Comparison of ENCODE assay signal across 12 mouse cellular contexts in the genomic region with DNA sequence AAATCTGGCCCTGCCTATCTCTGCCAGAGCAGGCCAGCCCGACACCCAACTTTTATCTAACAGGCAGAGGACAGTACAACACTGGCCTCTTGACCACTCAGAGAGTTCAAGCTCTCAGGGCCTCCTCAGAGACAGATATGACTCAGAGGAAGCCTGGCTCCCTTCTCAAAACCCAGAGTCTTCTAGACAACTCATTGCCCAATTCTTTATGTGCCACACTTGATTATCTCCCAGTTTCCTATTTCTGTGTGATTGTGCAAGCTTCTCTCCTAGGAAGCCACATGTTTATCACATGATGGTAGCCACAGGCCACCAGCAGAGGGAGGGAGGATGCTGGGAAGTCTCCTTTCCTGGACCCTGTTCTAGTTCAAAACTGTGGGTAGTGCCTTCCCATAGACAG. TPM values are rescaled to one million over a fixed set of nuclear protein-coding genes. Genes with fewer than 3 reads are reported as not detected.
A peak's percentile ranks its signal among the peaks of the same experiment; 100 is the strongest.
DNase-seq lines count a peak whose midpoint lies in the region; ATAC-seq and TF ChIP-seq lines count a peak whose summit lies in the region.
"Had no signal": no experiment of that assay in that cellular context is flagged by ENCODE, and none has a peak within 500 bp of the region (broad histone marks: within the 10 kb centered on the region; RNA-seq: fewer than 3 reads in every experiment).

No protein-coding gene starts in this region.

- H3K9me3 ChIP-seq in liver, embryonic 12.5 days (replicated peaks) = no peaks in the 10 kb centered on the region
- H3K9me3 ChIP-seq: hindbrain, embryonic 15.5 days had no signal

- H3K27me3 ChIP-seq in spleen, adult 2 months (ENCODE audit: control insufficient read depth, insufficient read depth, low read length) = no peaks in the 10 kb centered on the region
- no peaks in the 10 kb centered on the region for H3K27me3 ChIP-seq in liver, embryonic 12.5 days (replicated peaks)
- H3K27me3 ChIP-seq: hindbrain, embryonic 15.5 days; limb, embryonic 13.5 days had no signal

- peak overlapping the region; percentile 80 for H3K27ac ChIP-seq in spleen, adult 2 months (ENCODE audit: insufficient read depth, low read length)
- peak overlapping the region; percentile 62; the same call in 1 of the 2 replicates for H3K27ac ChIP-seq in liver, embryonic 12.5 days
- H3K27ac ChIP-seq: hindbrain, embryonic 15.5 days; limb, embryonic 13.5 days had no signal

- TF ChIP-seq CTCF in spleen, adult 2 months (IDR thresholded peaks at IDR 0.05; ENCODE audit: extremely low read depth, insufficient read depth, insufficient read length, insufficient replicate concordance) = no peak

- ATAC-seq in liver, embryonic 12.5 days = no peak
- ATAC-seq: forebrain, embryonic 14.5 days had no signal

- DNase-seq in heart, adult 18-20 months = peak; percentile 13 to 56
- DNase-seq in heart, postnatal 14 days = no peak
- DNase-seq in spleen, adult 2 months (ENCODE audit: low read depth in 1 of 2, low spot score in 2 of 2) = no peak
- DNase-seq in spleen, adult 12 weeks (ENCODE audit: low spot score) = no peak
- no peak for DNase-seq in cerebellum, adult 8-10 months
- no peak for DNase-seq in adrenal gland, postnatal 4 days (ENCODE audit: low spot score in 2 of 2)
- no peak for DNase-seq in cerebellum, adult 11 months
- DNase-seq: cerebellum, adult 9-11 months had no signal

- H3K36me3 ChIP-seq in spleen, adult 2 months (ENCODE audit: control insufficient read depth, insufficient read depth, low read length) = no peaks in the 10 kb centered on the region
- no peaks in the 10 kb centered on the region for H3K36me3 ChIP-seq in liver, embryonic 12.5 days
- H3K36me3 ChIP-seq: hindbrain, embryonic 15.5 days; limb, embryonic 13.5 days had no signal

- no peak for TF ChIP-seq POLR2A in spleen, adult 2 months (IDR thresholded peaks at IDR 0.05; ENCODE audit: low read depth, low read length)

- WGBS in spleen, adult 2 months = 71% methylated on average over 1 of the region's 1 CpGs
- 57% methylated on average over 1 of the region's 1 CpGs for WGBS in liver, embryonic 12.5 days (ENCODE audit: insufficient replicate concordance)

- H3K4me3 ChIP-seq in spleen, adult 2 months (ENCODE audit: extremely low read depth, insufficient read depth, insufficient read length) = no peak overlapping the region
- H3K4me3 ChIP-seq in liver, embryonic 12.5 days = no peak overlapping the region
- H3K4me3 ChIP-seq: hindbrain, embryonic 15.5 days; limb, embryonic 13.5 days had no signal

- H3K9ac ChIP-seq in liver, embryonic 12.5 days = no peak overlapping the region
- H3K9ac ChIP-seq: hindbrain, embryonic 15.5 days; limb, embryonic 13.5 days had no signal

- peaks cover 13% of the 10 kb centered on the region for H3K4me1 ChIP-seq in spleen, adult 2 months (ENCODE audit: control insufficient read depth, insufficient read depth, insufficient read length)
- 0 out of 2 replicates have a peak, but pooled peaks cover 5% of the 10 kb centered on the region for H3K4me1 ChIP-seq in liver, embryonic 12.5 days
- H3K4me1 ChIP-seq: hindbrain, embryonic 15.5 days had no signal

- no peak overlapping the region for H3K4me2 ChIP-seq in liver, embryonic 12.5 days
- H3K4me2 ChIP-seq: hindbrain, embryonic 15.5 days; limb, embryonic 13.5 days had no signal

- intact Hi-C loops in heart, postnatal 14 days (cut with DNase I) = no loop called here

RNA-seq across cellular contexts. Expression of gene Abr, which starts 34.8 kb away (rescaled TPM):
- total RNA-seq in heart, adult 18-20 months (2021) = 10 to 100 TPM; 24.8 to 29.7 TPM
- 10 to 100 TPM; 29.4 to 34.3 TPM for total RNA-seq in heart, postnatal 14 days (2021)
- 37.2 and 41.9 TPM in 2 replicates for polyA plus RNA-seq in spleen, adult 2 months (2012; rRNA removed)
- 5.8 and 7.4 TPM in 2 replicates for polyA plus RNA-seq in liver, embryonic 12.5 days (2016; fragmentation: Nextera tagmentation; extraction: Ambion mirVana)
- total RNA-seq in adrenal gland, postnatal 4 days (2021) = 10 to 100 TPM; 64.2 to 68.9 TPM

Comparison
In these comparisons a context has a peak if more than half of its experiments do, and no peak if none do; other contexts are left out.
1. DNase-seq: peak in heart, adult 18-20 months (2 of 2); none in heart, postnatal 14 days (0 of 2), spleen, adult 2 months (0 of 2), spleen, adult 12 weeks (single experiment), cerebellum, adult 8-10 months (single experiment), adrenal gland, postnatal 4 days (0 of 2) and cerebellum, adult 11 months (single experiment).